Mouse (Mus musculus): Measurements from ENCODE around the gene Zc3h10.
"Not testable (repeated sequence)": the region's sequence is repeated elsewhere in the genome, so short reads cannot be mapped to it uniquely, and the experiment has no call there.

Gene Zc3h10

GRCm38 (mm10) chr10:128522351-128522750 lies 25.2 kb downstream of the Zc3h10 start:
- DNase-seq = no peak

GRCm38 (mm10) chr10:128520591-128520990 lies 27.0 kb downstream of the Zc3h10 start:
- no peak for DNase-seq

GRCm38 (mm10) chr10:128518833-128519232 lies 28.7 kb downstream of the Zc3h10 start:
- DNase-seq = peak; percentile 58

GRCm38 (mm10) chr10:128516677-128517076 lies 30.9 kb downstream of the Zc3h10 start:
- DNase-seq = no peak

- DNase-seq = no peak
Measured at GRCm38 (mm10) chr10:128516029-128516428, 31.5 kb downstream of the Zc3h10 start.

- no peak for DNase-seq
Measured at GRCm38 (mm10) chr10:128515044-128515443, 32.5 kb downstream of the Zc3h10 start.

- no peak for DNase-seq
Measured at GRCm38 (mm10) chr10:128511761-128512160, 35.8 kb downstream of the Zc3h10 start.

GRCm38 (mm10) chr10:128511189-128511588 lies 36.4 kb downstream of the Zc3h10 start:
- no peak for DNase-seq

- DNase-seq = no peak
Measured at GRCm38 (mm10) chr10:128510301-128510700, 37.3 kb downstream of the Zc3h10 start.

- no peak for DNase-seq
Measured at GRCm38 (mm10) chr10:128509831-128510230, 37.7 kb downstream of the Zc3h10 start.

- DNase-seq = no peak
Measured at GRCm38 (mm10) chr10:128509203-128509602, 38.4 kb downstream of the Zc3h10 start.

- DNase-seq = no peak
Measured at GRCm38 (mm10) chr10:128508260-128508659, 39.3 kb downstream of the Zc3h10 start.

GRCm38 (mm10) chr10:128505974-128506373 lies 41.6 kb downstream of the Zc3h10 start:
- no peak for DNase-seq

- not testable (repeated sequence) for DNase-seq
Measured at GRCm38 (mm10) chr10:128505371-128505667, 42.3 kb downstream of the Zc3h10 start.

- no peak for DNase-seq
Measured at GRCm38 (mm10) chr10:128504641-128505370, 42.8 kb downstream of the Zc3h10 start.

GRCm38 (mm10) chr10:128504012-128504411 lies 43.6 kb downstream of the Zc3h10 start:
- DNase-seq = no peak

GRCm38 (mm10) chr10:128503532-128503931 lies 44.0 kb downstream of the Zc3h10 start:
- no peak for DNase-seq

GRCm38 (mm10) chr10:128502341-128502740 lies 45.2 kb downstream of the Zc3h10 start:
- DNase-seq = no peak

GRCm38 (mm10) chr10:128499116-128499671 lies 48.4 kb downstream of the Zc3h10 start:
- DNase-seq = no peak

- peak; percentile 99 for DNase-seq
Measured at GRCm38 (mm10) chr10:128498590-128498989, 49.0 kb downstream of the Zc3h10 start, which contains the start of gene Myl6b. Gene Myl6b (minus strand): TSS chr10:128498685.

GRCm38 (mm10) chr10:128497134-128497737 lies 50.3 kb downstream of the Zc3h10 start:
- no peak for DNase-seq

- no peak for DNase-seq
Measured at GRCm38 (mm10) chr10:128496509-128497077, 51.0 kb downstream of the Zc3h10 start.

- DNase-seq = no peak
Measured at GRCm38 (mm10) chr10:128495903-128496302, 51.7 kb downstream of the Zc3h10 start.

GRCm38 (mm10) chr10:128495270-128495669 lies 52.3 kb downstream of the Zc3h10 start:
- no peak for DNase-seq

Data from retina, postnatal 1 day (tissue).